Mouse (Mus musculus) lung, postnatal 4 days (tissue): ENCODE data around the gene Chtf18.

Experiments used
- DNase-seq, 2 experiments: peaks; one replicate each; pipeline ENCODE4 v3.0.0; 2021

Chtf18 gene

GRCm38 (mm10) chr17:25732082-25732481 lies 4.9 kb upstream of the Chtf18 start:
- peak; percentile 78 to 88 for DNase-seq

- no peak for DNase-seq
Measured at GRCm38 (mm10) chr17:25728009-25728270, 721 bp upstream of the Chtf18 start.

- DNase-seq, result no peak
Measured at GRCm38 (mm10) chr17:25725264-25725663, 2.0 kb downstream of the Chtf18 start.

GRCm38 (mm10) chr17:25723919-25724318 lies 3.3 kb downstream of the Chtf18 start:
- DNase-seq, result no peak

GRCm38 (mm10) chr17:25723470-25723869 lies 3.7 kb downstream of the Chtf18 start:
- DNase-seq, result no peak

- DNase-seq, result no peak
Measured at GRCm38 (mm10) chr17:25721476-25721875, 5.7 kb downstream of the Chtf18 start.

- DNase-seq, result no peak
Measured at GRCm38 (mm10) chr17:25717691-25718090, 9.5 kb downstream of the Chtf18 start.

- DNase-seq, result no peak
Measured at GRCm38 (mm10) chr17:25716711-25717637, 10.2 kb downstream of the Chtf18 start, which contains the start of gene Gng13. TSS of gene Gng13 (plus strand) at chr17:25717171.

GRCm38 (mm10) chr17:25716130-25716529 lies 11.1 kb downstream of the Chtf18 start:
- no peak for DNase-seq

- no peak for DNase-seq
Measured at GRCm38 (mm10) chr17:25715627-25716026, 11.6 kb downstream of the Chtf18 start.

GRCm38 (mm10) chr17:25711136-25711535 lies 16.1 kb downstream of the Chtf18 start:
- no peak for DNase-seq

GRCm38 (mm10) chr17:25709994-25710393 lies 17.2 kb downstream of the Chtf18 start:
- no peak for DNase-seq

GRCm38 (mm10) chr17:25700863-25701496 lies 26.2 kb downstream of the Chtf18 start:
- DNase-seq, result no peak

- DNase-seq, result peak in 1 of 2 experiments; percentile 73
Measured at GRCm38 (mm10) chr17:25698446-25698845, 28.8 kb downstream of the Chtf18 start.

- DNase-seq, result no peak
Measured at GRCm38 (mm10) chr17:25696263-25696662, 31.0 kb downstream of the Chtf18 start.

GRCm38 (mm10) chr17:25688922-25689321 lies 38.3 kb downstream of the Chtf18 start:
- DNase-seq, result no peak

- DNase-seq, result no peak
Measured at GRCm38 (mm10) chr17:25686323-25686722, 40.9 kb downstream of the Chtf18 start.

- DNase-seq, result no peak
Measured at GRCm38 (mm10) chr17:25681636-25682035, 45.6 kb downstream of the Chtf18 start.

GRCm38 (mm10) chr17:25679818-25680217 lies 47.4 kb downstream of the Chtf18 start:
- no peak for DNase-seq

- no peak for DNase-seq
Measured at GRCm38 (mm10) chr17:25677969-25678368, 49.2 kb downstream of the Chtf18 start.

- no peak for DNase-seq
Measured at GRCm38 (mm10) chr17:25672982-25673381, 54.2 kb downstream of the Chtf18 start.
